Mouse (Mus musculus) lung, adult 10 weeks (tissue): ENCODE measurements around the gene Slco1a6. TPM values are rescaled to one million over a fixed set of nuclear protein-coding genes. Genes with fewer than 3 reads are reported as not detected.

Experiments used
- polyA plus RNA-seq: library from polyadenylated mRNA; stranded (reverse); fragments of 350-450 nt; fragmentation: Illumina TruSeq; extraction: RNeasy Lipid Tissue Mini Kit (QIAGEN cat#74804); gene quantifications from one replicate; pipeline ENCODE4 v1.2.3, GENCODE M21; 2014; ENCODE audit warnings: low read depth, low replicate concordance; ENCODE audit not compliant: insufficient read depth

Slco1a6 gene
- polyA plus RNA-seq = not detected

DNA sequence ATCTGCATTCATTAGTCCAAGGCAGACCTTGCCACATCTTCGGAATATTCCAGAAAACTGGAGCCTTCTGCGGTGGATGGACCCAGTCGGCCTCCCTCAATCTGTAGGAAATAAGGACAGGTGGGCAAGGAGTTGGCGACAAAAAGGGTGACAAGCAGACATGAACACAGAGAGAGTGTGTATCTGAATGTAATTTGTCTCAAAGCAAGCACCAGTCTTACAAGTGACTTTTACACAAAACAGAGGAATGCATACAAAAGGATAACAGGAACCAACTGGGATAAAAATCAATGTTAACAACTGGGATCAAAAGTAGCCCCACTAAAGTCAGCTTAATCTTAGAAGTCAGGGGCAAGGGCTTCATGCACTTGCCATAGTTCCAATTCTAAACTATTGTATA lies at the start of gene Slco1a6:
TSS of gene Slco1a6 (minus strand) at position 101 of the 400 bp plus-strand sequence.

Other genes starting within 250 kb of the Slco1a6 start
- gene Gm6614, start 197.1 kb downstream of the Slco1a6 start, polyA plus RNA-seq = not detected
- not detected for gene Iapp, start 89.9 kb upstream of the Slco1a6 start, polyA plus RNA-seq
- 1.1 TPM for gene Slco1a5, start 114.5 kb upstream of the Slco1a6 start, polyA plus RNA-seq
- gene Pyroxd1, start 137.1 kb upstream of the Slco1a6 start, polyA plus RNA-seq = 5.6 TPM
- gene Recql, start 178.6 kb upstream of the Slco1a6 start, polyA plus RNA-seq = 9.8 TPM
- gene Golt1b, start 178.7 kb upstream of the Slco1a6 start, polyA plus RNA-seq = 20.6 TPM
- gene Spx, start 204.9 kb upstream of the Slco1a6 start, polyA plus RNA-seq = 0.65 TPM